Mouse (Mus musculus): ENCODE results near the gene Rbfox1.
A peak's percentile ranks its signal among the peaks of the same experiment; 100 is the strongest.

Gene Rbfox1

DNA sequence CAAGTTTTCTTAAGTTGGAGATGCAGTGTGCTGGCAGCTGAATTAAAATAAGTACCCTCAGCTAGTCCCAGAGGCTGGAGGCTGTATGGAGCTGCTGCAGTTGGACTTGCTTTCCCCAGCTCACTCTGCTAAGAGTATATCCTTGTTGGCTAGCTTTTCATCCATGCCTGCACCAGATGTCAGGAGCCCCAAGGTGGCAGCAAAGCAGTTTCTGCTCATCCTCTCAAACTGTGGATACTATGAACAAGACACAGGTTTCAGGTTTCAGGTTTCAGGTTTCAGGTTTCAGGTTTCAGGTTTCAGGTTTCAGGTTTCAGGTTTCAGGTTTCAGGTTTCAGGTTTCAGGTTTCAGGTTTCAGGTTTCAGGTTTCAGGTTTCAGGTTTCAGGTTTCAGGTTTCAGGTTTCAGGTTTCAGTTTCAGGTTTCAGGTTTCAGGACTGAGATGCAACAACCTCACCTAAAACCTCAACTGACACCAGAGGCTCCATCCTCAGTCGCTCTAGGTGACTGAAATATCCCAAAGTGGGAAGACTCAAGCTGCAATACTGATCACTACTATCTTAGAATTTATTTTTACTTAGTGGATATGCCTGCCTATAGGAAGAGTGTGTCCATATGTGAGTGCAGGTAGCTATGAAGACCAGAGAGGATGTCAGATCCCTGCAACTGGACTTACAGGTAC, 801.1 kb downstream of the Rbfox1 start:
- DNase-seq (ENCODE audit: low read depth, low spot score): peak; percentile 52

- DNase-seq (ENCODE audit: low read depth, low spot score): no peak
These were observed 819.7 kb downstream of the Rbfox1 start for GRCm38 (mm10) chr16:6704847-6705246.

- DNase-seq (ENCODE audit: low read depth, low spot score): no peak
These were observed 827.2 kb downstream of the Rbfox1 start for GRCm38 (mm10) chr16:6712341-6712740.

DNA sequence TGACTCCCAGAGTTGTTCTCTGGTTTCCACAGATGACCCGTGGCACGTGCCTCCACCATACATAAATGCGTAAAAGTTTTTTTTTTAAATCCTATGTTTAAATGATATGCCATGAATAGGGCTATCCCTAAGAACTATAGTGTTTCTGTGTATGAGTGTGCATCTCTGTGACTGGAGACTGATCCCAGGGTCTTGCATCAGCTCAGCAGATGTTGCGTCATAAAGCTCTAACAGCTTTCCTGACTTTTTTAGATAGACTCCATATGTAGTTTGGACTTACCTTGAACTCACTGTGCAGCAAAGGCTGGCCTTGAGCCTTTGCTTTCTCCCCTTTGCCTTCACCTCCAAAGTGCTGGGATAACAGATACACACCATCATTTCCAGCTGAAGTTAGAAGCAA, 830.1 kb downstream of the Rbfox1 start:
- DNase-seq (ENCODE audit: low read depth, low spot score): peak; percentile 68

DNA sequence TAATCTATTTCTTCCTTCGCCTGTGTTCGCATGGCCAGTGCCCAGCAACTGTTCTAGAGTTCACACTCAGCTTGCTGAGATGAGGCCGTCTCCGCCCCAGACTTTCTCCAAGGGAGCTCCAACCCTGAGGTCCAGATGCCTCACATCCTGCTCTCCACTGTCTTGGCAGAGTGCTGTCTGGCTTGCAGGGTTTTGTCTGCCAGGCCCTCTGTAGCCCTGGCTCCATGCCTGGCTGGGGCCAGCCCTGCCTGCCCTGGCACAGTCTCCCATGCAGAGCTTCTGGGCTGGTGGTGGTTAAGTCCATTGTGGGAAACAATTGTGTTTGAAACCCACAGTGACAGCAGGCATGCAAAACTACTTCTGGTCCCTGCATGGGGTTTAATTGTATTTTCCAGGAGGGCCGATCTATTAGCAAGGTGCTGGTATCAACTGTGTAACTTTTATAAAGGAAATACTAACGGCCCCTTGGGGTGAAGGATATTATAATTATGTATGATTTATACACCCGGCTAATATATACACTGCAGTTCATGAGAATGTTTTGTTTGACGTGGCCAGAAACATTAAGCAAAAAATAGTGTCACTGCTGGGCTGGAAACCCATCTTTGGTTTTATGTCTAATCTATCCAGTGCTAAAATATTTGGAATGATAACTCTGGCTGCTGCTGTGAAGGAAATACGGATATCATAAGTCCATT, 831.2 kb downstream of the Rbfox1 start:
- peak; percentile 78 for DNase-seq (ENCODE audit: low read depth, low spot score)

GRCm38 (mm10) chr16:6719027-6719426, 833.9 kb downstream of the Rbfox1 start:
- no peak for DNase-seq (ENCODE audit: low read depth, low spot score)

DNA sequence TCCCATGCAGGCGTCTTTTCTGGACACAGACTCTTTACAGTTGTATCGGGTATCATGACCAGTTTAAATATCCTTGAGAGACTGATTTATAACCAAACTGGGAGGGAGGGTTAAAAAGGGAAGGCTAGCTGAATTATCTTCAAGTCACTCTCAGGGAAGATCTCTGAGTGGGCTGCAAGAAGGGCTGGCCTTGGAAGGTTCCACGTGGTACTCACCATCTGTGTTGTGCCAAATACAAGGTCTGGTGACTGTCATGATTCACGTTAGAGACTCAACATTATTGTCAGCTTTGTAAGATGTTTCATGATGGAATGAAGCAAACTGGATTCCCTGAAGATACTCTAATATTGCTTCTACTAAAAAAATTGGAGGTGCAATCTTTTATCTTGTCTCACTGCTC, 847.5 kb downstream of the Rbfox1 start:
- DNase-seq (ENCODE audit: low read depth, low spot score): no peak

GRCm38 (mm10) chr16:6733427-6733826, 848.3 kb downstream of the Rbfox1 start:
- DNase-seq (ENCODE audit: low read depth, low spot score): no peak

- no peak for DNase-seq (ENCODE audit: low read depth, low spot score)
These were observed 851.4 kb downstream of the Rbfox1 start for GRCm38 (mm10) chr16:6736566-6736965.

DNA sequence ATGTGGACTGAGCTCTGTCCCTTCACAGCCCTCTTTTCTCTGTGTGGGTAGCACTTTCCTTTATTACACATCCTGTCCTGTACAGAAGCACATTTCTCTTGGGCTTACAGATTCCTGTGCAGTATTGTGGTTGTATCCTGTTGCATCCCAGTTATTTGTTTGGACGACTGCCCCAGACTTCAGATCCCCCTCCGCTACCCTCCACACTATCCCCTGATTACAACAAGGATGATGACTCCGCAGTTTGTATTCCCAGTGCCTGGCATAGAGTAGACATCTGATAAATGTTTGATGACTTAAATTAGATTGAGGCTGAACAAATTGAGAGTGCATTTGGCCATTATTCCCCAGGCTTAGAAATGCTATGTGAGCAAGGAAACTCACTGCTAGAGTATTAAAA, 851.8 kb downstream of the Rbfox1 start:
- peak; percentile 65 for DNase-seq (ENCODE audit: low read depth, low spot score)

- DNase-seq (ENCODE audit: low read depth, low spot score): no peak
These were observed 861.0 kb downstream of the Rbfox1 start for GRCm38 (mm10) chr16:6746116-6746515.

DNA sequence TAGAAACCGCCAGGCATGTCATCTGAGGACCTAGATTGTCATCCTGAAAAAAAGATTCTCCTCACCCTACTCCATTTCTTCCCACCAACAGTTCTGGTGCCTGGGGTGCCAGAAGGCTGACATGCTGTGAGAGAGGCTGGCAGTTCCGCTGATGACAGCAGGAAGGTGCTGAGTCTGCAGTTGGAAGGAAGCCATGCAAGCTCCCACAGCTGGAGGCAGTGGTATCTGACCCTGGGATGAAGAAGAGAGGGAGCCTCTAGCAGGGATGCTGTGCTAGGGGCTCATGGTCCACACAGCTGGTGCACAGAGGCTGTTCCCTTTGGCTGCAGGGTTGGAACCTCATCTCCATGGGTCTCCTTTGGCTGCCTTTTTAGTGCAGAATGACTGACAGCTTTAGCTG, 865.3 kb downstream of the Rbfox1 start:
- no peak for DNase-seq (ENCODE audit: low read depth, low spot score)

GRCm38 (mm10) chr16:6754847-6755246, 869.7 kb downstream of the Rbfox1 start:
- DNase-seq (ENCODE audit: low read depth, low spot score): no peak

GRCm38 (mm10) chr16:6769495-6770237, 884.5 kb downstream of the Rbfox1 start:
- DNase-seq (ENCODE audit: low read depth, low spot score): no peak

- no peak for DNase-seq (ENCODE audit: low read depth, low spot score)
These were observed 892.5 kb downstream of the Rbfox1 start for GRCm38 (mm10) chr16:6777506-6778185.

DNA sequence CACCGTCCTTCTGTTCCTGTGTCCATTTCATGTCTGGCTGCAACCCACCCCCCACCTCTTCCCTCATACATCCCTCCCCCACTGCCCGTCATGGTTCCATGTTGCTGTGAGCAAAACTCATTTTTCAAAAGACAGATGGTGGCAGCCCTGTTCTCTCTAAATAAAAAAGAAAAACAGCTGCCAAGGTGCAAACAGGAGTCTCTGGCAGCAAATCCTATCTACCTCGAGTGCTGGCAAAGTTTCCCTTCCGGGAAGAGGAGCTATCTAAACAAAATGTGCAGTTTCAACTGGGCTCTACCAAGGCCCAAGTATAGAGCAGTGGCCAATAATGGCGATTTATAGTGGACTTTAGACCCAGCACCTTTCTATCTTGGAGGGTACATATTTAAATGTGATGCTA, 899.0 kb downstream of the Rbfox1 start:
- no peak for DNase-seq (ENCODE audit: low read depth, low spot score)

DNA sequence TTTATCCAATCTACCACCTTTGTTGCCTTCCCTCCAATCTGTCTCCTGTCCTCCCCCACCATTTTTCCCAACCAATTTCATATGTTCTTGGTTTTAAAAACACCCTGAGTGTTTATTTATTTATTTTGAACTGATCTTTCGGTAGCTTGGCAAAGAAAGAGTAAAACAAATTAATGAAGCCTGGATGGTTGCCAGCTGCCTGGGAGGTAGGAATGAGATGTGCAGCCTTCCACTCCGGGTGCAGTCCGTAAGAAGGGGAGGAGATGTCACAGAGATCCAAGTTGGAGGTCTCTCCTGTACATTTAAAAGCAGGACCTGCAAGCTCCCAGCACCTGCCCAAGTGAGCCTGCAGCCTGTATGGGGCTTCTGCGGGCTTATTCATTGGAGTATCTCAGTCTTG, 899.9 kb downstream of the Rbfox1 start:
- DNase-seq (ENCODE audit: low read depth, low spot score): no peak

GRCm38 (mm10) chr16:6791218-6791617, 906.1 kb downstream of the Rbfox1 start:
- DNase-seq (ENCODE audit: low read depth, low spot score): no peak

- DNase-seq (ENCODE audit: low read depth, low spot score): peak; percentile 87
These were observed 906.5 kb downstream of the Rbfox1 start for GRCm38 (mm10) chr16:6791655-6792054.

GRCm38 (mm10) chr16:6806246-6806645, 921.1 kb downstream of the Rbfox1 start:
- no peak for DNase-seq (ENCODE audit: low read depth, low spot score)

- DNase-seq (ENCODE audit: low read depth, low spot score): no peak
These were observed 922.7 kb downstream of the Rbfox1 start for GRCm38 (mm10) chr16:6807835-6808234.

DNA sequence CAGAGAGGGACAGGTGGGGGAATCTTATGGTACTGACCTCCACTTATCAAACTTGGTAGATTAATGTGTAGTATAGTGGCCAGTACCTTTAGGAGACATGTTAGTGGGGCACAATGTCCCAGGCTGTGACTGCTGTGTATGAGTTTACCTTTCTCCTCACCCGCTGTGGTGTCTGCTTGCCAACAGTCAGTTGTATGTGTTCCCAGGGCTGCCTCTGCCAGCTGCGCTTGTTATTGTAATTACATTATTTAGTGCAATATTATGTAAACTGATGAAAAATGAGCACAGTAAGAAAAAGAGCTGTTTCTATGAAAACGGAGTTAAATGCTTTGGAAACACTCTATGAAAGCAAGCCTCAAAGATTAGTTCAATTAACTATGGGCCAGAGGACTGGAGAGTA, 928.7 kb downstream of the Rbfox1 start:
- DNase-seq (ENCODE audit: low read depth, low spot score): no peak

Measured in 3T3-L1 (cell line).